Mouse (Mus musculus) telencephalon, adult 2 months (tissue): ENCODE results near the gene Olfr739.

Source experiments
- DNase-seq: peaks from one replicate; pipeline ENCODE4 v3.0.0-alpha.2; 2011; ENCODE audit warnings: low read depth, low spot score

Gene Olfr739

GRCm38 (mm10) chr14:50418326-50418725 lies at the start of gene Olfr739:
Olfr739 (plus strand) TSS chr14:50418626.
- DNase-seq, result no peak

GRCm38 (mm10) chr14:50380863-50381262 lies 37.6 kb upstream of the Olfr739 start, which contains the start of gene Olfr736:
Olfr736 (plus strand) TSS chr14:50381163.
- DNase-seq, result no peak

- no peak for DNase-seq
Observed at GRCm38 (mm10) chr14:50407268-50407667, 11.2 kb upstream of the Olfr739 start, which contains the start of gene Olfr738. Olfr738 (plus strand) TSS chr14:50407568.

- DNase-seq, result no peak
Observed at GRCm38 (mm10) chr14:50445245-50445644, 26.8 kb downstream of the Olfr739 start, which contains the start of gene Olfr740. Olfr740 (plus strand) TSS chr14:50445545.

- DNase-seq, result no peak
Observed at GRCm38 (mm10) chr14:50472438-50472837, 54.0 kb downstream of the Olfr739 start, which contains the start of gene Olfr741. Olfr741 (plus strand) TSS chr14:50472738.
